Mouse (Mus musculus) forebrain, embryonic 15.5 days (tissue): Measurements from ENCODE around the gene Gda. TPM values are rescaled to one million over a fixed set of nuclear protein-coding genes. Genes with fewer than 3 reads are reported as not detected.

Source experiments
- ATAC-seq: fragments of 200-750 bp; cut with Nextera tagmentation; replicated peaks from 2 replicates; pipeline ENCODE4 v1.8.0; 2017; ENCODE audit warnings: mild to moderate bottlenecking, moderate TSS enrichment, moderate library complexity
- H3K27ac ChIP-seq: fragments of 300-500 bp; sonication (generic); replicated peaks from 2 replicates; pipeline ENCODE4 v1.5.1; 2015; ENCODE audit warnings: mild to moderate bottlenecking, inconsistent platforms
- H3K27me3 ChIP-seq: fragments of 300-500 bp; sonication (generic); 2 replicates; pipeline ENCODE4 v1.6.1; 2015; ENCODE audit warnings: inconsistent platforms
- H3K36me3 ChIP-seq: fragments of 300-500 bp; sonication (generic); 2 replicates; pipeline ENCODE4 v1.6.1; 2015; ENCODE audit warnings: mild to moderate bottlenecking, inconsistent platforms
- H3K4me1 ChIP-seq: fragments of 300-500 bp; sonication (generic); 2 replicates; pipeline ENCODE4 v1.6.1; 2015; ENCODE audit warnings: inconsistent platforms
- H3K4me2 ChIP-seq: fragments of 300-500 bp; sonication (generic); replicated peaks from 2 replicates; pipeline ENCODE4 v1.6.1; 2015; ENCODE audit warnings: mild to moderate bottlenecking, inconsistent platforms
- H3K4me3 ChIP-seq: fragments of 300-500 bp; sonication (generic); 2 replicates; pipeline ENCODE4 v1.5.1; 2015; ENCODE audit warnings: mild to moderate bottlenecking, inconsistent platforms
- H3K9ac ChIP-seq: fragments of 300-500 bp; sonication (generic); replicated peaks from 2 replicates; pipeline ENCODE4 v1.6.1; 2015; ENCODE audit warnings: mild to moderate bottlenecking, inconsistent platforms
- H3K9me3 ChIP-seq: fragments of 300-500 bp; sonication (generic); 2 replicates; pipeline ENCODE4 v1.6.1; 2016; ENCODE audit warnings: inconsistent platforms
- WGBS: fragments of 180-500 bp; shearing (Covaris S2); methylation state at CpG from one replicate; pipeline ENCODE4 v1.1.7; 2015; ENCODE audit warnings: mixed read lengths; 5-methylcytosine and 5-hydroxymethylcytosine counted together
- polyA plus RNA-seq: library from polyadenylated mRNA; unstranded; fragments of >200 nt; fragmentation: Nextera tagmentation; extraction: Ambion mirVana; gene quantifications from 2 replicates; pipeline ENCODE4 v1.2.1, GENCODE M21; 2015

Gda gene
- polyA plus RNA-seq, 1 experiment from 2014 or later: 2.7 TPM

GRCm38 (mm10) chr19:21481031-21481430 lies 7.8 kb upstream of the Gda start:
- no peaks in the 10 kb centered on the region for H3K27me3 ChIP-seq
- H3K36me3 ChIP-seq: no peaks in the 10 kb centered on the region
- no peak for ATAC-seq
- H3K4me3 ChIP-seq: no peak overlapping the region
- no peak overlapping the region for H3K27ac ChIP-seq
- WGBS: 100% methylated on average over 1 of the region's 1 CpGs
- no peak overlapping the region for H3K9ac ChIP-seq
- 0 out of 2 replicates have a peak, but pooled peaks cover 6% of the 10 kb centered on the region for H3K4me1 ChIP-seq
- H3K9me3 ChIP-seq: no peaks in the 10 kb centered on the region
- H3K4me2 ChIP-seq: no peak overlapping the region

GRCm38 (mm10) chr19:21480053-21480419 lies 6.8 kb upstream of the Gda start:
- Histone ChIP-seq H3K36me3 (no peaks in the 10 kb centered on the region), H3K4me1 (0 out of 2 replicates have a peak, but pooled peaks cover 6% of the 10 kb centered on the region), H3K27me3 (no peaks in the 10 kb centered on the region), H3K4me2 (no peak overlapping the region), H3K27ac (peak overlapping the region; percentile 65), H3K4me3 (no peak overlapping the region), H3K9ac (no peak overlapping the region), H3K9me3 (no peaks in the 10 kb centered on the region)
- ATAC-seq: peak; percentile 26; the same call in 1 of the 2 replicates
- 61% methylated on average over 2 of the region's 2 CpGs for WGBS

- Histone ChIP-seq H3K4me2 (no peak overlapping the region), H3K27me3 (no peaks in the 10 kb centered on the region), H3K4me1 (0 out of 2 replicates have a peak, but pooled peaks cover 6% of the 10 kb centered on the region), H3K9me3 (no peaks in the 10 kb centered on the region), H3K27ac (peak overlapping the region; percentile 65), H3K36me3 (no peaks in the 10 kb centered on the region), H3K9ac (no peak overlapping the region), H3K4me3 (no peak overlapping the region)
- ATAC-seq: peak; percentile 88
- WGBS: 71% methylated on average over 18 of the region's 18 CpGs
Measured at GRCm38 (mm10) chr19:21479183-21480052, 6.2 kb upstream of the Gda start.

GRCm38 (mm10) chr19:21478538-21478937 lies 5.3 kb upstream of the Gda start:
- Histone ChIP-seq H3K9ac (no peak overlapping the region), H3K27me3 (no peaks in the 10 kb centered on the region), H3K4me3 (no peak overlapping the region), H3K9me3 (no peaks in the 10 kb centered on the region), H3K27ac (no peak overlapping the region), H3K4me2 (no peak overlapping the region), H3K36me3 (no peaks in the 10 kb centered on the region), H3K4me1 (0 out of 2 replicates have a peak, but pooled peaks cover 6% of the 10 kb centered on the region)
- ATAC-seq: no peak
- 71% methylated on average over 3 of the region's 3 CpGs for WGBS

- H3K9ac ChIP-seq: no peak overlapping the region
- H3K27ac ChIP-seq: no peak overlapping the region
- whole genome bisulfite sequencing: 83% methylated on average over 2 of the region's 2 CpGs
- 0 out of 2 replicates have a peak, but pooled peaks cover 6% of the 10 kb centered on the region for H3K4me1 ChIP-seq
- H3K9me3 ChIP-seq: no peaks in the 10 kb centered on the region
- no peak overlapping the region for H3K4me2 ChIP-seq
- H3K36me3 ChIP-seq: no peaks in the 10 kb centered on the region
- H3K27me3 ChIP-seq: peaks cover 4% of the 10 kb centered on the region; the same call in 1 of the 2 replicates
- no peak for ATAC-seq
- H3K4me3 ChIP-seq: no peak overlapping the region
Measured at GRCm38 (mm10) chr19:21477780-21478179, 4.5 kb upstream of the Gda start.

GRCm38 (mm10) chr19:21476782-21477181 lies 3.5 kb upstream of the Gda start:
- no peak for ATAC-seq
- H3K4me3 ChIP-seq: no peak overlapping the region
- 89% methylated on average over 3 of the region's 3 CpGs for WGBS

GRCm38 (mm10) chr19:21472121-21472780 lies 994 bp downstream of the Gda start:
- peak; percentile 78 for ATAC-seq
- WGBS: 3% methylated on average over 48 of the region's 48 CpGs
- peak overlapping the region; percentile 37 for H3K9ac ChIP-seq
- H3K36me3 ChIP-seq: no peaks in the 10 kb centered on the region
- H3K27ac ChIP-seq: no peak overlapping the region
- H3K4me3 ChIP-seq: peak overlapping the region; percentile 46
- H3K9me3 ChIP-seq: 0 out of 2 replicates have a peak, but pooled peaks cover 3% of the 10 kb centered on the region
- peaks cover 6% of the 10 kb centered on the region; the same call in 1 of the 2 replicates for H3K4me1 ChIP-seq
- H3K4me2 ChIP-seq: peak overlapping the region; percentile 78
- peaks cover 7% of the 10 kb centered on the region; the same call in 1 of the 2 replicates for H3K27me3 ChIP-seq

More at GRCm38 (mm10) chr19:21476782-21477181, 3.5 kb upstream of the Gda start:
- no peaks in the 10 kb centered on the region for H3K9me3 ChIP-seq
- no peak overlapping the region for H3K27ac ChIP-seq
- no peak overlapping the region for H3K9ac ChIP-seq
- H3K36me3 ChIP-seq: no peaks in the 10 kb centered on the region
- peaks cover 7% of the 10 kb centered on the region; the same call in 1 of the 2 replicates for H3K27me3 ChIP-seq
- H3K4me1 ChIP-seq: peaks cover 12% of the 10 kb centered on the region; the same call in 1 of the 2 replicates
- H3K4me2 ChIP-seq: no peak overlapping the region

- Histone ChIP-seq H3K9ac (no peak overlapping the region), H3K4me3 (no peak overlapping the region), H3K27me3 (no peaks in the 10 kb centered on the region), H3K4me2 (no peak overlapping the region), H3K27ac (no peak overlapping the region), H3K4me1 (no peaks in the 10 kb centered on the region), H3K36me3 (no peaks in the 10 kb centered on the region), H3K9me3 (no peaks in the 10 kb centered on the region)
- no peak for ATAC-seq
- WGBS: 80% methylated on average over 5 of the region's 5 CpGs
Measured at GRCm38 (mm10) chr19:21461221-21461960, 11.9 kb downstream of the Gda start.

- no peak overlapping the region for H3K4me2 ChIP-seq
- H3K27ac ChIP-seq: no peak overlapping the region
- no peak for ATAC-seq
- no peak overlapping the region for H3K4me3 ChIP-seq
- H3K9ac ChIP-seq: no peak overlapping the region
- H3K4me1 ChIP-seq: no peaks in the 10 kb centered on the region
- 70% methylated on average over 4 of the region's 4 CpGs for WGBS
- H3K27me3 ChIP-seq: no peaks in the 10 kb centered on the region
- H3K36me3 ChIP-seq: no peaks in the 10 kb centered on the region
- H3K9me3 ChIP-seq: no peaks in the 10 kb centered on the region
Measured at GRCm38 (mm10) chr19:21457461-21457860, 15.8 kb downstream of the Gda start.

- WGBS: 76% methylated on average over 3 of the region's 3 CpGs
Measured at GRCm38 (mm10) chr19:21441787-21442186, 31.5 kb downstream of the Gda start.

GRCm38 (mm10) chr19:21440841-21441240 lies 32.4 kb downstream of the Gda start:
- Histone ChIP-seq H3K36me3 (no peaks in the 10 kb centered on the region), H3K4me3 (no peak overlapping the region), H3K4me2 (no peak overlapping the region), H3K9me3 (no peaks in the 10 kb centered on the region), H3K27ac (no peak overlapping the region), H3K4me1 (no peaks in the 10 kb centered on the region), H3K9ac (no peak overlapping the region), H3K27me3 (no peaks in the 10 kb centered on the region)
- ATAC-seq: no peak
- WGBS: 91% methylated on average over 6 of the region's 6 CpGs

More at GRCm38 (mm10) chr19:21441787-21442186, 31.5 kb downstream of the Gda start:
- no peaks in the 10 kb centered on the region for H3K36me3 ChIP-seq
- ATAC-seq: no peak
- no peak overlapping the region for H3K9ac ChIP-seq
- no peaks in the 10 kb centered on the region for H3K4me1 ChIP-seq
- H3K4me2 ChIP-seq: no peak overlapping the region
- no peaks in the 10 kb centered on the region for H3K9me3 ChIP-seq
- no peak overlapping the region for H3K27ac ChIP-seq
- H3K4me3 ChIP-seq: no peak overlapping the region
- no peaks in the 10 kb centered on the region for H3K27me3 ChIP-seq
